Mouse (Mus musculus): Measurements from ENCODE around the gene Arhgap27.
A peak's percentile ranks its signal among the peaks of the same experiment; 100 is the strongest.

Gene Arhgap27

DNA sequence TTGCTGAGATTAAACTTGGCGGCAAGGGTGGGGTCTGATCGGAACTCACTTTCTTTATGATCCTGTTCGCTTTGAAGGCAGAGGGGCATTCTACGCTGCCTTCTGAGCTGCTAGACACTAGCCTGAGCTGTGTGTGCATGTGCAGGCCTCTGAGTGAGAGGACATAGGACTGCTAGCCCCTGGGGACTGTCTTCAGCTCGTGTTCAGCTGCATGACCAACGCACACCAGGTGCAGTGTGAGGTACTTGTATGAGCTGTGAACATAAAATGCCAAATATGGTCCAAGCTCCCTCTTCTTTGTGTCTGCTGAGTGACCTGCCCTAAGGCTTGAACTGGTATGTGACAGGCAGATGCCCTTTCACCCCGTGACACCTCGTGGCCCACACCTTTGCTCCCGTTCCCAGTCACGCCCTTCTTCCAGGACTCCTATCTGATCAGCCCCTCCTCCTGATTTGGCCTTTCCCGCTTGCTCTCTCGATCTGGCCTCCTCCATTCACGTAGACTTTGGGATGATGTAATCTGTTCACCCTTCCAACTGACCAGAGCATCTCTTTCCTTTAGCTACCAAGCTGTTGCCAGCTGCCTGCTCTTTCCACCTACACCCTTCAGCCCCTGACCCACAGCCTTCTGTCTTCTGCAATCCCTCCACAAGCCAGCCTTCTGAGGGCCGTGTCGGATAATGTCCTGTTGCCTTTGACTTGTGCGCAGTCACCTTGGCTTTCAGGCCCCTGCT is 6.4 kb downstream of the Arhgap27 start:
- no peak for DNase-seq (ENCODE audit: low read depth)

DNA sequence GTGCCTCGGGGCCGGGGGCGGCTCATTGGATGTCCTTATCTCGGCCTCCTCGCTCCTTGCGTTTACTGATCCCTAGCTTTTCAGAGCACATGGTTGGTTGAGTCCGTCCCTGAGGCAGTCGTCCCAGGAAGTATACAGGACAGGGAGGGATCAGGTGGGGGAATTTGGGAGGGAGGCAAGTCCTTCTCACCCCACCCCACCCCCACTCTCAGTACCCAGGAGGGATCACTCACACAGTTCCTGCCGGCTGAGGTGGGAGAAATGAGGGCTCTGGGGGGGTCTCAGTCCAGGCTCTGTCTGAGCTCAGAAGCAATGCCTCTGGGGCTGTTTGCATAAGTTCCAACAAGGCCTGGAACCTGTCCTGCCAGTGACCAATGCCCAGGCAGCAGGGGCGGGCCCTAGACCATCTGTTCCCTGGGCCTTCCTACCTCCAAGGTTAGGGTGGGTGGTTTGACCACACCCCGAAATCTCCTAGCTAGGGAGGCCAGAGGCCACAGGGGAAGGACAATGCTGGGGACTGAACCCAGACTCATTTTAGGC is 7.4 kb downstream of the Arhgap27 start:
- no peak for DNase-seq (ENCODE audit: low read depth)

DNA sequence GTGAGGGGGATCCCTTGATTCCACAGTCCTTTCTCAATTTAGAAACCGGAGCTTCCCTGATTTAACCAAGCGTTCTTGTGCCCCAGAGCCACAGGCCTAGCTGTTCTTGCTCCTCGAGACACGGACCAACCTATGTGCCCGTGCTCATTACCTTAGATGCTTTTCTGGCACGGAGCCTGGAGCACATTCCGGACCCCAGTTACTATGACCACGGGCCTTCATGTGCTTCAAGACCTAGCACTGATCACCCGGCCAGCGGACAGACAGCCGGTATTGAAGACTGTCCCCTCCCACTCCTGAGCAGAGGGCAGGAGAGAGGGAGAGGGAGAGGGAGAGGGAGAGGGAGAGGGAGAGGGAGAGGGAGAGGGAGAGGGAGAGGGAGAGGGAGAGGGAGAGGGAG is 8.2 kb downstream of the Arhgap27 start:
- no peak for DNase-seq (ENCODE audit: low read depth)

DNA sequence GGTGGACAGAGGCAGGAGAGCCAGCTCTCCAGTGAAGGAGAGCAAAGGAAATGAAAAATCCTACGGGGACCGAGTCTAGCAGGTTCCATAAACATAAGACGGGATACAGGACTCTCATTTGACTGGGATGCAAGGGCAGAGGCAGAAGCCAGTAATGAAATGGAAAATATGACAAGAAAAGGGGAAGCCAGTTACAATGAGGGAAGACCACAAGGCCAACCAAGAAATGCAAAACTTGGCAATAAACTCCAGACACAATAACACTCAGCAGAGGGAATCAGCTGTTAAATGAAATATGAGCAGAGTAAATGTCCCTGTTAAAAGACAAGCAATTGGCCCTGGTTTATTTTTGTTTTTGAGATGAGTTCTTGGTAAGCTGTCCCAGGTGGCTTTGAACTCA is 9.5 kb downstream of the Arhgap27 start:
- no peak for DNase-seq (ENCODE audit: low read depth)

DNA sequence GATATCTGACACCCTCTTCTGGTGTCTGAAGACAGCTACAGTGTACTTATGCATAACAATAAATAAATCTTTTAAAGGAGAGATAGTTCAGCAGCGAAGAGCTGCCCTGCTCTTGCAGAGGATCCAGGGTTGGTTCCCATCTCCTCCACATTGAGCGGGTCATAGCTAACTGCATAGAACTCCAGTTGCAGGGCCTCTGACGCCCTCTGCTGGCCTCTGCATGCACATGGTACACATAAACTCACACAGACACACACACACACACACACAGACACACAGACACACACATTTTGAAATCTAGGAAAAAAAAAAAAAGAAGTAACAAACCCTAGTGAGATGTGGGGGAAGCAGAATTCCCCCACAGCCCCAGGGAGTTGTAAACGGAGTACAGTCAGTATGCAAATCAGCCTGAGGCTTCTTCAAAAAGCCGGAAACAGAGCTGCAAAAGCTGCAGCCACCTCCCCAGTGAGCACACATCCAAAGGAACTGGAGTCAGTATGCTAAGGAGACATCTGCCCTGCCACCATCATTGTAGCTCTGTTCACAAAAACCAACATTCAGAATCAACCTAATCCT is 11.2 kb downstream of the Arhgap27 start:
- no peak for DNase-seq (ENCODE audit: low read depth)

DNA sequence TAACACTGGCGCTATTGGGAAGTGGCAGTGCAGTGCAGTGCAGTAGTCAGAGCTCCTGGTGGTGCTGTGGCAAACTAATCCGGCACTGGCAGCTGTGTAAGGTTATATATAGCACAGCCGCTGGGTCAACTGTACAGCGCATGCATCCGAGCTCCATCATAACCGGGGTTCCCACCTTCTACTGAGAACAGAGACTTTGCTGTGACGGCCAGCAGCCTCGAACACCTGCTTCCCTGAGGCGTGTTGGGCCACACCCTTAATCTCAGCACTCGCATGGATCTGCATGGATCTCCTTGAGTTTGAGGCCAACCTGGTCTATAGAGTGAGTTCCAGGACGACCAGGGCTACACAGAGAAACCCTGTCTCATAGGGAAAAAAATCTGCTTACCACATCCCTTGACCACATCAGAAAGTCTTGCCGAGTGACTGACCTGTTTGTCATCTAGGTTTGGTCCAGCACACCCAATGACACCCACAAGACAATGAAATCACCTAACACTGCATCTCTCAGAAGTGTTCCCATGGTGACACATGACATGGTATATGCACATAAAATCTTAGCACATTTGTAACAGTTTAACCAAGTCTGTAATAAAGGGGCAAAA is 12.7 kb downstream of the Arhgap27 start:
- no peak for DNase-seq (ENCODE audit: low read depth)

DNA sequence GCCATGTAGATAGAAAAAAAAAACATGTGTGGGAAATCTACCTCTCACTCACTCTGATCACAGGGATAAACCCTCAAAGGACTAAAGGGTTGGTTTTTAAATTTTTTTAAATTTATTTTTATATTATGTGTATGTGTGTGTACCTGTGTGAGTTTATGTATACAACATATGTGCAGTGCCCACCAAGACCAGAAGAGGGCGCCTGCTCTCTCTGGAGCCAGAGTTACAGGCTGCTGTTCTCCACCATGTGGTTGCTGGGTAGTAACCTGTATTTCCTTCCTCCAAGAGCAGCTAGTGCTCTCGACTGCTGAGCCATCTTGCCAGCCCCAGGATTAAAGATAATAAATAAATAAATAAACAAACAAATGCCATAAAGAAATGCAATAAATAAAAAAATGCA is 13.8 kb downstream of the Arhgap27 start:
- DNase-seq (ENCODE audit: low read depth) = peak; percentile 59

DNA sequence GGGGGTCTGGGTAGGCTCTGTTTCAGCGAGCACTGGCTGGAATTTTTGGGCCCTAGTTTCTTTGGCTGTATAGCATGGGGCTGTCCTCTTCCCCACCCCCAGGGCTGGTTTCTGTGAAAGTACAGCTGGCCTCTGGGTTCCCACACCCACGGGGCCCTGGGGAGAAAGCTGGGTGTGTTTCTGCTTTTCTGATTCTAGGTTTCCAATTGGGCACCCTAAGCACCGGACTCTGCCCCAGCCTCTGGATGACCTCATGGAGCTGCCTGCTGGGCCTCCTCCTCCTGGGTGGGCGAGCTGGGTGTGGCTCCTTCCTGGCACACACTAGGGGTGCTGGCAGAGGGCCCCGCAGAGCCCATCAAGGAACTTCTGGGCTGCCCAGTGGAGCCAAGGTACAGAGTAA is 16.8 kb downstream of the Arhgap27 start:
- DNase-seq (ENCODE audit: low read depth) = no peak

DNA sequence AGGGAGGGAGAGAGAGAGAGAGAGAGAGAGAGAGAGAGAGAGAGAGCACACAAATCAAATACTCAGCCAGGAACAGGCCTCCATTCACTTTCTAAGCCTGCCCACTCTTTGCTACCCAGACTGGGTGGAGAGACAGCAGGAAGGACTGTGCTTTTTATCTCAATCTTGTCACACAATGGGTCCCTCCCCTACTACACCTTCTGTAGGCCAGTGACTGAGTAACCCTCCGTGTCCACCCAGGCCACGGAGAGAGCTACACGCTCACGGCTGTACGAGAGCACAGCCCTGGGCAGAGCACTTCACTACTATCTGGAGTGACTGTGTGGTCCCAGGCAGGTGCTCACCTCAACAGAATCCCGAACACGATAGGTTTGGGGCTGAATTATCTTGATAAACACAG is 17.3 kb downstream of the Arhgap27 start:
- DNase-seq (ENCODE audit: low read depth) = peak; percentile 35

DNA sequence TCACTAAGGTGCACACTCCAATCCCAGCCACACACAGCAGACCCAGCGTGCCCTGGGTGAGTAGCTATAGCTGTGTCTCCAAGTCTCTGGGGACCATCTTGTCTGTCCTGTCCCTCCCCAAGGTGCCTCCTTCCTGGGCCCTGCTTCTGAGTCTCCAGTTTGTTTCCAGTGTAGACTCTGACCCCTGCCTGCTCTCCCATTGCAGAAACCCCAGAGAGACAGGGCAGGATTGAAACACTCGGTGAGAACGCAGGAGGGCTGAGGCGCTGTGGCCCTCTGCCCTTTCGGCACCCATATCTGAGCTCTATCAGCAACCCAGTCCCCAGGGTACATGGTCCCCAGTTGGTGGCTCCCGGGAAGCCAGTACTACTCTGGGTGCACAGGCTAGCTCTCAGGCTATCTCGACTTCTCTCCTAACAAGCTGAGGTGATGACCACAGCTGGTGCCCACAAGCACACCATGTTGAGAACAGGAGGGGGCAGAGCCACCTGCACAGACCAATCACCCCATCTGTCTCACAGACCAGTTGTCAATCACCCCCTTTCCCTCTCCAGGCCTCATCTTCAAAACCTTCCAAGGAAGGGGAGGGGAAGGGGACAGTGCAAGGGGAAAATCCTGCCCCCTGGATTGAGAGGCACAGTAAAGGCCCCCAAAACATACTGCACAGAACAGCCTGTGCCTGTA is 17.9 kb downstream of the Arhgap27 start:
- DNase-seq (ENCODE audit: low read depth) = no peak

DNA sequence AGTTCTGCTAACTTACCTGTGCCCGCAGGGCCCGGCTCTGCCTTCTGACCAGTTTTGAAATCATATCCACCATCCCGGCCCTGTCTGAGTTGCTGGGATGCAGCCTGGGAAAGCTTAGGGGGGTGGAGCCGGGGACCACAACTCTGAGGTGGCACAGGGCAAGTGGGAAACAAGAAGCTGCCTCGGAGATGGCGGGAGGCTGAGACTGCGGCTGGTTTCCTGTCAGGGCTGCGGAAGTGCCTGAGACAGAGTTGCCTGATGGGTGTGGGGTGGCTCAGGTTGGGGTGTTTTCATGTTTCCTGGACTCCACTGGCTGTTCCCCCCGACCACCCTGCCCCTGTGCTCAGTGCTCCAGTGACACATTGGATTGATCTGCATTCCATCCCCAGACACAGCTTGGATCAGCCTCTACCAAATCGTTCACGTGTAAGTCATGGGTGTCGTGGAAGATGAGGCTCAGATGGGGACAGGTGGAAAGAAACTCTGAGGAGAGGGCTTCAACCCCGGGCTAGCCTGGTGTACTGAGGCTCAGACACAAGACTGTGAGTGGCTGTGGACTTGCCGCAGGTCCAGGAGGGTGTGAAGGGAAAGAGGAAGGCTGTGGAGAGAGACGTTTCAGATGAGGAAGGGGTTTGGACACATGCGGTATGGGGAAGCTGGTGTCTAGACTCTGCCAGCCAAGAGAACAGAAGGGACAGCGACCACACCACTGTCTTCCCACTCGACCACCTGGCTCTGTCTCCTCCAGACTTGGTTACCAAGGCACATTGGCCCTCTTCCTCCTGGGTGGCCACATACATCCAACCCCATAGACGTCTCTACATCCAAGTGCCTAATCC is 18.8 kb downstream of the Arhgap27 start:
- peak; percentile 69 for DNase-seq (ENCODE audit: low read depth)

DNA sequence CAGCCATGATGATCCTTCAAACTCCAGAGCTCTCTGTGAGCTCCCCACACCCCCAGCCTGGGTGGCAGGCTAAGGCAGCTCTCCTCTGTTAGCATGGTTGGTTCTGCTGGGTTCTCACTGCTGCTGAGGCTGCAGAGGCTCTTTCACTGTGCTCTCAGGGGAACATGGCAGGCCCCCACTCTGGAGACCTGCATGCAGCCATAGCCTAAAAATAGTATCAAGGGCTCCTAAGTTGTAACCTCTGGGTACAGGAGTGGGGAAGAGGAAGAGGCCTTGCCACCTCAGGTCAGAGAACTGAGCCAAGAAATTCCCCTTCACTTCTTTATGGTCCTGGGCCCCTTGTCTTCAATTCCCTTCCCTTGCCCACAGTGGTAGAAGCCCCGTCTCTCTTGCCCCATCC is 19.6 kb downstream of the Arhgap27 start:
- DNase-seq (ENCODE audit: low read depth) = no peak

DNA sequence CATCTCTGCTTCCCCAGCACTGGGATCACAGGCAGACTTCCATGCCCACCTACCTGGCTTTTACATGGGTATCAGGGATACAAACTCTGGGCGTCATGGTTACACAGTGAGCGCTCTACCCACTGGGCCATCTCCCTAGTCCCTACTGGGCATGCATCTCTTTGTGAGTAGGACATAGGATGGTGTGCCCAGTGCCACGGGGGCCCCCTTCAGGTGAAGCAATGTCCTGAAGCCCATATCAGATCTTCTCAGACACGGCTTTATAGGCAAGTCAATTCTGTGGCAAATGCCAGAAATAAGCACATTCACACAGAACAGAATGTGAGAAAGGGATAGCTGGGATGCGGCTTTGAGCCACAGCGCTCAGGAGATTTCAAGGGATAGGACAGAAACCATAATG is 20.4 kb downstream of the Arhgap27 start:
- DNase-seq (ENCODE audit: low read depth) = peak; percentile 52

DNA sequence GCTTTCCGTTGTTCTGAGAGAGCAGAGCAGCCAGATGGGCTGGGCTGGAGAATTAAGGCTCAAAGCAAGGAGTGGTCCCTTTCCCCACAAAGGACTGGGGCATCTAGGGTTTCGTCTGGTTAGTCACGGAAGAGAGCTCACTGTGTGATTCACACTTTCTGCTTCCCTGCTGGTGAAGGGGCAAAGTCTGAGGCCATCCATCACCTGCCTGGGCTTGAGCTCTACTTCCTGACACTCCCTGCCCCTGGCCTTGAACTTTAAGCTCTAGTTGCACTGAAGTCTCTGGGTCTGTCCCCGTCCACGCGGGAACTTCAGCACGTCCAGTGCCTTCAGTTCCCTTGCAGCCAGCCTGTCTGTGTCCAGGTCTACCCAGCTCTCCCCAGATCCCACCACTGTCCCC is 22.8 kb downstream of the Arhgap27 start:
- no peak for DNase-seq (ENCODE audit: low read depth)

DNA sequence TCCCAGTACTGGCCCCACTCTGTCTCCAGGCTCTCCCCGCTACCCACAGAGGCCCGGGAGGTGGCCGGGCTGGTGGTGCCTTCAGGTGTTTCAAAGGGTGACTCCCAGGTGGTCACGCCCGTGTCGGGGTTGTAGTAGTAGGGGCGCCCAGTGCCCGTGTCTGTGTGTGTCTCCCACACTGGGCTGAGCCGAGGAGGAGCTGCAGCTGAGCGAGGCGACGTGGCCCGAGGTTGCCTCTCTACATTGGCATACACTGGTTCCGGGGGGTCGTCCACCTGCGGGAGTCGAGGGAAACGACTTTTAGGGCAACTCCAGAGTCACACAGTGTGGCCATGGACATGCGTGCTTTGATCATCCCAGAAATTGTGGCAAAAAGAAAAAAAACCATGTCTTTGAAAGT is 23.4 kb downstream of the Arhgap27 start:
- no peak for DNase-seq (ENCODE audit: low read depth)

DNA sequence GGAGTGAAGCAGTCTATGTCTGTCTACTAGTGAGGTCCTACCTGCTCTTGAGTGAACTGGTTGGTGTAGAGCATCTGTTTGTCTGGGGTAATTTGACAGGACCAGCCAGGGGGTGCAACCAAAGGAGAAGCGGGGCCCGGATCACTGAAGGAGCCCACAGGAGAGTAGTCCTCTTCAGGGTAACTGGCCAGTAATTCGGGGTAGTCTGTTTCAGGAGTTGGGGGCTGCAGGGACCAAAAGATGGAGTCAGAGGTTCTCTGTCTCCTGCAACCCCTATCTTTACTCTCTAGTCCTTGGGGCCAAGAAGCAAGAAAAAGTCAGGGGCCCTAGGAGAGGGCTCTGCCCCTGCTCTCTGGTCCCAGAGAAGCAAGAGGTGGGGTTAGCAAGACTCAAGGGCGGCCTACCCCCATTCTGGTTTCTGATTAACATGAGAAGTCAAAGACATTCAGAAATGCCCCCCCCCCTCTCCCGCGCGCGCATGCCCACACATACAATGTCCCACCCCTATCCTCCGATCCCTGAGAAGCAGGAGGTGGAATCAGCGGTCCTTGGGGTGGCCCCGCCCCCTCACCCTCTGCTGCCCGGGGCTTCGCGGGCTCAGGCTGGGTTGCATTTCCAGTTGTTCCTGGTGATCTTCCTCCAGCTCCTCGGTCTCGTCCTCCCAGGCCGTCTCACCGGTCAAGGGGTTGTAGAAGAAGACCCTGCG is 23.9 kb downstream of the Arhgap27 start:
- DNase-seq (ENCODE audit: low read depth) = no peak

DNA sequence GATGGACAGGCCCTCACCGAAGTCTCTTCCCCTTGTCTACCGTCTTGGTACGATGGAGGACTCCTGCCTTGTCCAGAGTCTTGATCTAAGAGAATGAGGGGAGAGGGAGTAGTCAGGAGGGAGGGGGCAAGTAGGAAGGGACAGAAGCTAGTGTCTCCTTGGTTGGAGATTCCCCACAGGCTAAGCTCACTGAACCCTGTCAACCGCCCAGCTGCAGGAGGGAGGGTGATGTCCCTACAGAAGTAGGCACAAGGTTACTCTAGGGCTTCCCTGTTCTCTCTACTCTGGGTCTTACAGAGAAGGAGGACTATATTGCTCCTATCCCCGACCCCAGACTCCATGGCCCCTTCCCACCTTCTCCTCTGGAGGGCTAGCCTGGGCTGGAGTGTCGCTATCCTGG is 24.8 kb downstream of the Arhgap27 start:
- no peak for DNase-seq (ENCODE audit: low read depth)

DNA sequence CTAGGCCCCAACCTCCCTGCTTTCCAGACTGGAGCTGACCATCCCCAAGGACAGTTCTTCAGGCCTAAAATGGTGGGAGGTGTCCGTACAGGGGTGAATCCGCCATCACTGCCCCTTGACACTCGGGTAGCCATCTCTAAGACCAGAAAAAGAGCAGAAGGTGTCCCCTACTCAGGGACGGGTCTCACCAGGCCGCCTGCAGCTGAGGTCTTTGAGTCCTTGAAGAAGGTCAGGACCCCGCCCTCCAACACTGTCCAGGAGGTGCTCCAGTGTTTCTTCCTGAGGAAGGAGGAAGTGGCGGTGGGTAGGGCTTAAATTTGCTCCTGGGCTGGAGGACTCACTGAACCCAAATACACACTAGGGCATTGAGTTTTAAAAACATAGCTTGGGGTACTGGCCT is 25.4 kb downstream of the Arhgap27 start:
- DNase-seq (ENCODE audit: low read depth) = no peak

DNA sequence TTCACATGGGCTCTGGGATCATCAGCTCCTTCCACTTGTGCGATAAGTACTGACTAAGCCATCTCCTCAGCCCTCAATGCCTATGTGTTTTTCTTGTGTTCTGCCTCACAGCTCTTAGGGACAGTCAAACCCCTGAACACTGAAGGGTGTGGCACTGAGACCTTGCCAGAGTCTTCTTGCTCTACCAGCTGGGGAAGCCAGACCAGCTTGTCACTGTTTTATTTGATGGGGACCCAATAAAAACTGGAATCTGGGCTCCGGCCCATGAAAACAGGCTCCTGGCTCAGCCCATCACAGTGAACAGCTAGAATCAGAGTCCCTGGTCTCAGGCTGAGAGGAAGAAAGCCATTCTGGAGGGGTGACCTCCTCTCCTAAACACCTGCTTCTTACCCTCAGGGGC is 26.3 kb downstream of the Arhgap27 start:
- DNase-seq (ENCODE audit: low read depth) = no peak

DNA sequence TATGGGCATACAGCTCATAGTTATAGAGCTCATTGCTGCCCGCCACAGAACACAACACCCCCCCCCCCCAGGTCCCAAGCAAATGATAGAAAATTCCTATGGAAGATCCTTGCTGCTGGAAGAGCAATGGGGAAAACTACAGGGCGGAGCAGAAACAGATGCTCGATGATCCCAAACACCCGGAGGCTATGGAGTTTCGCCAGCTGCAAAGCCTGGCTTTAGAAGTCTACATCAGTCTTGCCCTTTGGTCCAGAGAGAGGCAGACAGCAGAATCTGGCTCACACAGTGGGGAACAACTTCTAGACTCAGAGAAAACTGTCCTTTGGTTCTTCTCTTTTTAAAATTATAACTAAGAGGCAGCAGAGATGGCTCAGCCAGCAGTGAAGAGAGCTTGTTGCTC is 27.9 kb downstream of the Arhgap27 start:
- DNase-seq (ENCODE audit: low read depth) = no peak

DNA sequence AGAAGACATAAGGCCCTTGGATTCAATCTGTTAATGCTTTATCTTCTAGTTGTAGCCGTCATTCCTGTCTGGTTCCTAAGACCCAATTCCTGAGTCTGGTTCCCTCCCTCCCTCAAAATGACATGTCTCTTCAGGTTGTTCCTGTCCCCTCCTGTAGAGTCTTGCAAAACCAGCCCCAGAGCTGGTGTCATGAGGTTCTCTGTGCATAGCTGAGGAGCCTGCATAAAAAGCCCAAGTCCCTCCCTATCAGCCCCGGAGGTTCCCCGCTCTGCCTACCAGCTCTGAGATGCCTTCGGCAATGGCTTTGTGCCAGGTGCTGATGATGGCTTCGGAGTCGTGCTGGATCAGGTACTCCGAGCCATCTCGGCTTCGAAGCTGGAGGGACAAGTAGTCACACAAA is 28.6 kb downstream of the Arhgap27 start:
- DNase-seq (ENCODE audit: low read depth) = no peak
